Mouse (Mus musculus): ENCODE results near the gene Gm21992. TPM values are rescaled to one million over a fixed set of nuclear protein-coding genes. Genes with fewer than 3 reads are reported as not detected.

Gene Gm21992
- polyA plus RNA-seq, 1 experiment from 2014 or later, result 23.9 TPM

DNA sequence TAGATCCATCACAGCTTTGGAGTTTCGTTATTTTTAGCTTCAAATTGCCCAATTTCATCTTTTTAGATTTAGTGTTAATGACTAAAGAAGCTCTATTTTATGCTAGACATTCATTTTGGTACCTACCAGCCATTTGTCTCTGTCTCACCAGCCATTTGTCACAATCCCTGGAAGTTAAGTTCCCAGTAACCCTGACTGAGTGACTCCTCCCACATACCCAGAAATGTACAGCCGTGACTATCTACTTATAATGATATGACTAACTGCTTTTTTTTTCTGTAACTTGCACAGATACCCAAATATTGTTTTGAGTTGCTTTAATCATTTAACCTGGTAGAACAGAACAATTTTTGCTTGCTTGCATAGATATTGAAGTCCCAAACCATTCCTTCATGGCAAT is 34.4 kb upstream of the Gm21992 start:
- H3K36me3 ChIP-seq (ENCODE audit: control insufficient read depth, insufficient read depth), result no peaks in the 10 kb centered on the region
- ATAC-seq (replicated peaks; ENCODE audit: extremely low read depth, insufficient read depth, low FRiP score), result no peak
- no peak overlapping the region for H3K9ac ChIP-seq (ENCODE audit: low read length)
- 51% methylated on average over 2 of the region's 2 CpGs for WGBS
- H3K27ac ChIP-seq (ENCODE audit: low read length), result no peak overlapping the region
- 0 out of 2 replicates have a peak, but pooled peaks cover 6% of the 10 kb centered on the region for H3K27me3 ChIP-seq (ENCODE audit: control insufficient read depth, insufficient read depth, low read length)
- H3K4me2 ChIP-seq (ENCODE audit: low read depth, low read length), result no peak overlapping the region
- no peaks in the 10 kb centered on the region for H3K4me1 ChIP-seq (ENCODE audit: control insufficient read depth, insufficient read depth, low read length)
- no peaks in the 10 kb centered on the region for H3K9me3 ChIP-seq (replicated peaks; ENCODE audit: control insufficient read depth, low read length)
- no peak overlapping the region for H3K4me3 ChIP-seq (ENCODE audit: low read length)

DNA sequence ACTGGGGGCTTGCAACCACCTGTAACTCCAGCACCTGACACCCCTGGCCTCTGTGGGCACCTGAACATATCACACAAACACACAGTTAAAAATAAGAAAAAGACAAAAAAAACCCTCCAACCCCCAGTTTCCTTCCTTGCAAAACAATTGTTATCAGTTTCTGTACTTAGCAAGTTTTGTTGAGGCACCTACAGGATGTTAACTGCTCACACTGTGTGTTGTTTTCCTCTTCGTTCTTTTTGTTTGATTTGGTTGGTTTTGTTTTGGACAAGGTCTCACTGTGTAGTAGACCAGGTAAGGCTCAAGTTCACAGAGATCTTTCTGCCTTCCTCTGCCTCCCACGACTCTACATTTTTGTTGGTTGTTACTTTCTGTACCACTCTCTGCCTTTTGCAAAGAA is 31.2 kb upstream of the Gm21992 start:
- H3K27me3 ChIP-seq (ENCODE audit: control insufficient read depth, insufficient read depth, low read length), result peaks cover 12% of the 10 kb centered on the region; the same call in 1 of the 2 replicates
- ATAC-seq (replicated peaks; ENCODE audit: extremely low read depth, insufficient read depth, low FRiP score), result no peak
- H3K4me2 ChIP-seq (ENCODE audit: low read depth, low read length), result no peak overlapping the region
- no peak overlapping the region for H3K27ac ChIP-seq (ENCODE audit: low read length)
- 46% methylated on average over 2 of the region's 2 CpGs for WGBS
- peaks cover 10% of the 10 kb centered on the region for H3K4me1 ChIP-seq (ENCODE audit: control insufficient read depth, insufficient read depth, low read length)
- H3K9me3 ChIP-seq (replicated peaks; ENCODE audit: control insufficient read depth, low read length), result no peaks in the 10 kb centered on the region
- H3K9ac ChIP-seq (ENCODE audit: low read length), result no peak overlapping the region
- H3K4me3 ChIP-seq (ENCODE audit: low read length), result no peak overlapping the region
- H3K36me3 ChIP-seq (ENCODE audit: control insufficient read depth, insufficient read depth), result no peaks in the 10 kb centered on the region

DNA sequence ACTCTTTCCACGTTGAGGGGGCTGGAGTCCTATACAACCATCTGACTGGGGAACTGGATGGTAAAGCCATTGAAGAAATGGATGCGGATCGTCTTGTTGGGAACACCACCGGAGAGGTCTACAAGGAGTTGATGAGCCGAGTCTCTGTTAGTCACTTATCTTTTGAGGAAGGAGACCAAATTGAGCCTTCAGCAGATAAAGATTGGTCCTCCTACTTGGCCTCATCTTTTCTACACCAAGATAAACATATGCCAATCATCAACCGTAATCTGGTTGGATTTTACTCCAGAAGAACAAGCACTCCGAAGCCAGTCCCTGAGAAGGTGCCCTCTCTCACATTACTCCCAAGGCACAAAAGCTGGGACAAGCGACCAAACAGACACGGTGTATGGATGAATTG is 29.4 kb upstream of the Gm21992 start:
- Histone ChIP-seq H3K9me3 (replicated peaks; ENCODE audit: control insufficient read depth, low read length) (no peaks in the 10 kb centered on the region), H3K4me2 (ENCODE audit: low read depth, low read length) (no peak overlapping the region), H3K27me3 (ENCODE audit: control insufficient read depth, insufficient read depth, low read length) (peaks cover 12% of the 10 kb centered on the region; the same call in 1 of the 2 replicates), H3K27ac (ENCODE audit: low read length) (no peak overlapping the region), H3K9ac (ENCODE audit: low read length) (no peak overlapping the region), H3K4me3 (ENCODE audit: low read length) (no peak overlapping the region), H3K4me1 (ENCODE audit: control insufficient read depth, insufficient read depth, low read length) (peaks cover 10% of the 10 kb centered on the region), H3K36me3 (ENCODE audit: control insufficient read depth, insufficient read depth) (no peaks in the 10 kb centered on the region)
- no peak for ATAC-seq (replicated peaks; ENCODE audit: extremely low read depth, insufficient read depth, low FRiP score)
- WGBS, result 71% methylated on average over 9 of the region's 9 CpGs

DNA sequence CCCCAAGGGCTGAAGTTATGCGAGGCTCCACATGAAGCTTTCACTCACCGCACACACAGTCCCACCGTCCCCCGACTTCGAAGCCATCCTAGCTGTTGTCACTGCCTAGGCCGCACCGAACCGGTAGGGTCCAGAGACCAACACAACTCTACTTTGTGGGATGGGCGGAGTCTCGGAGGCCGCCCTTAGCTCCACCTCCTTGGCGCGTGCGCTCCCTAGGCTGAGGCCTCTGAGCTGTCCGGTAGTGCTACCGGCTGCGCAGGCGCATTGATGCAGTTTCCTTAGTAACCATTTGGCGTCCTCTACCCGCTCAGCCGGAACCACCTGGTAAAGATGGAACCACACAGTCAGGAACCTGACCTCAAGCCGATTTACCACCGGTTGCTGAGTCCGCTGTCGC is 27.7 kb upstream of the Gm21992 start, which contains the start of the genes Ccs and Ccdc87:
Ccs (minus strand) TSS at position 184 of the 400 bp plus-strand sequence.
Ccdc87 (plus strand) TSS at position 218 of the 400 bp plus-strand sequence.
- WGBS, result under 1% methylated on average over 25 of the region's 25 CpGs
- H3K27ac ChIP-seq (ENCODE audit: low read length), result no peak within 1 kb of the TSS

DNA sequence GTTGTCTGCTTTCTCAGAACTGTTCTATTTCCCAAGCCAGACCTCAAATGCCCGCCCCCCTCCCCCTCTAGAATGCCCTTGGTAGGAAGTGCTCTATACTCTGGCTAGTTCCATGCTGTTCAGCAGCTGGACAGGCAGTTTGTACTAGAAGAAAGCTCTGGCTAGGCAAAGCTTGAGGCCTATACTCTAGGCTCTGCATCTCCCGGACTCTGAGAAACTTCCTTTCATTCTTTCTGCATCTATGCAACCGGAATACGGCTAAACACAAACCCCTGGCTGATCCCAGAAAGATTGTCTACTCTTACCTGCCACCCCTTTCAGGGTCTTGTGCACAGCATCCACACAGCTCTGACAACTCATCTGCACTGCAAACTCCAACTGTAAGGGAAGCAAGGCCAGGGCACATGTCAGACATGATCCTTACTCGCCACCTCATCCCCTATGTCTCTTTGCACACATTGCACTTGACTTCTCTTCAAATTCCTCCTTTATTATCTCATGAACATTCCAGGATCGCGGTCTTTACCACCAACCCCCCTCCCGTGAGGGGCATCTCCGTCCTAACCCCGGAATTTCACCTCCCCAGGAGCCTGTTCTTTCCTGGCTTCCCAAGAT is 27.2 kb upstream of the Gm21992 start:
- WGBS, result 28% methylated on average over 10 of the region's 10 CpGs
- no peaks in the 10 kb centered on the region for H3K36me3 ChIP-seq (ENCODE audit: control insufficient read depth, insufficient read depth)
- no peak overlapping the region for H3K27ac ChIP-seq (ENCODE audit: low read length)
- H3K9me3 ChIP-seq (replicated peaks; ENCODE audit: control insufficient read depth, low read length), result no peaks in the 10 kb centered on the region
- H3K27me3 ChIP-seq (ENCODE audit: control insufficient read depth, insufficient read depth, low read length), result peaks cover 12% of the 10 kb centered on the region; the same call in 1 of the 2 replicates
- peaks cover 10% of the 10 kb centered on the region for H3K4me1 ChIP-seq (ENCODE audit: control insufficient read depth, insufficient read depth, low read length)
- ATAC-seq (replicated peaks; ENCODE audit: extremely low read depth, insufficient read depth, low FRiP score), result no peak
- peak overlapping the region; percentile 81 for H3K4me3 ChIP-seq (ENCODE audit: low read length)
- H3K9ac ChIP-seq (ENCODE audit: low read length), result peak overlapping the region; percentile 81
- peak overlapping the region; percentile 99 for H3K4me2 ChIP-seq (ENCODE audit: low read depth, low read length)

More for the DNA sequence above, 27.7 kb upstream of the Gm21992 start, which contains the start of the genes Ccs and Ccdc87:
- no peaks in the 10 kb centered on the region for H3K36me3 ChIP-seq (ENCODE audit: control insufficient read depth, insufficient read depth)
- peak within 1 kb of the TSS; percentile 99 for H3K4me2 ChIP-seq (ENCODE audit: low read depth, low read length)
- H3K4me1 ChIP-seq (ENCODE audit: control insufficient read depth, insufficient read depth, low read length), result peaks cover 10% of the 10 kb centered on the region
- peak; percentile 99 for ATAC-seq (replicated peaks; ENCODE audit: extremely low read depth, insufficient read depth, low FRiP score)
- H3K27me3 ChIP-seq (ENCODE audit: control insufficient read depth, insufficient read depth, low read length), result peaks cover 12% of the 10 kb centered on the region; the same call in 1 of the 2 replicates
- H3K9me3 ChIP-seq (replicated peaks; ENCODE audit: control insufficient read depth, low read length), result no peaks in the 10 kb centered on the region
- H3K9ac ChIP-seq (ENCODE audit: low read length), result peak within 1 kb of the TSS; percentile 81
- peak within 1 kb of the TSS; percentile 81 for H3K4me3 ChIP-seq (ENCODE audit: low read length)

DNA sequence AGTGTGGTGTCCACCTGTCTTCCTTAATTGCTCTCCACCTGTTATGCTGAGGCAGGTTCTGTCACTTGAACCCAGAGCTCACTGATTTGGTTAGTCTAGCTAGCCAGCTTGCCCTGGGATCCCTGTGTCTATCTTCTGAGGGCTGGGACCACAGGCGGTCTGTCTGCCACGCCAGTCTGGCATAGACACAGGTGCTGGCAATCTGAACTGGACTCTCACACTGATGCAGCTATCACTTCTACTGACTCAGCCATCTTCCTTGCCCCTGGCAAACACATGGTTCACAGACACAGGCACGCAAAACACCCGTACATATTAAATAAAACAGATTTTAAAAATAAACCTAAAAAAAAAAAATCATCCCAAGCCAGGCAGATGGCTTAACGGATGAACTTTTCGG is 25.6 kb upstream of the Gm21992 start:
- no peak overlapping the region for H3K27ac ChIP-seq (ENCODE audit: low read length)
- ATAC-seq (replicated peaks; ENCODE audit: extremely low read depth, insufficient read depth, low FRiP score), result no peak
- 91% methylated on average over 6 of the region's 6 CpGs for WGBS

DNA sequence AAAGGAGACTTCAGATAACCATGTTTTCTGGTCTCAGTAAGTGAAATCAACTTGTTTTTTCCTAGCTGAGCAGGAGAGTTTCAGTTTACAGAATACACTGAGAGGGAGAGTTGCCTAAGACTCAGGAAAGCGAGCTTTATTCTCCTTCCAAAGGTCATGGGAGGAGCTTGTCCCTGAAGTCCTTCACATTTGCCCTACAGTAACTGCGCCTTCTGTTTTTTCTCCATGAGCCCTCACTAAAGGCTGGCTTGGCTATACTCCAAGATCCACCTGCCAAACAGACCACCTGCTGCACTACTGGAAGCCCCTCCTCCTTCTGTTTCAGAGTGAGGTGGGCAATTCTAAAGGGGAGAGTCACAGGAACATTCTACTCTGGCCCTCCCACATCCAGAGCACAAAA is 24.7 kb upstream of the Gm21992 start:
- H3K4me2 ChIP-seq (ENCODE audit: low read depth, low read length), result no peak overlapping the region
- WGBS, result 67% methylated on average over 2 of the region's 2 CpGs
- H3K27me3 ChIP-seq (ENCODE audit: control insufficient read depth, insufficient read depth, low read length), result peaks cover 9% of the 10 kb centered on the region; the same call in 1 of the 2 replicates
- H3K4me1 ChIP-seq (ENCODE audit: control insufficient read depth, insufficient read depth, low read length), result peaks cover 10% of the 10 kb centered on the region
- no peak overlapping the region for H3K27ac ChIP-seq (ENCODE audit: low read length)
- H3K9me3 ChIP-seq (replicated peaks; ENCODE audit: control insufficient read depth, low read length), result no peaks in the 10 kb centered on the region
- no peak for ATAC-seq (replicated peaks; ENCODE audit: extremely low read depth, insufficient read depth, low FRiP score)
- no peak overlapping the region for H3K9ac ChIP-seq (ENCODE audit: low read length)
- no peak overlapping the region for H3K4me3 ChIP-seq (ENCODE audit: low read length)
- 0 out of 2 replicates have a peak, but pooled peaks cover 4% of the 10 kb centered on the region for H3K36me3 ChIP-seq (ENCODE audit: control insufficient read depth, insufficient read depth)

More for the DNA sequence above, 25.6 kb upstream of the Gm21992 start:
- no peak overlapping the region for H3K4me3 ChIP-seq (ENCODE audit: low read length)
- H3K27me3 ChIP-seq (ENCODE audit: control insufficient read depth, insufficient read depth, low read length), result peaks cover 9% of the 10 kb centered on the region; the same call in 1 of the 2 replicates
- no peaks in the 10 kb centered on the region for H3K9me3 ChIP-seq (replicated peaks; ENCODE audit: control insufficient read depth, low read length)
- peaks cover 10% of the 10 kb centered on the region for H3K4me1 ChIP-seq (ENCODE audit: control insufficient read depth, insufficient read depth, low read length)
- no peak overlapping the region for H3K9ac ChIP-seq (ENCODE audit: low read length)
- 0 out of 2 replicates have a peak, but pooled peaks cover 4% of the 10 kb centered on the region for H3K36me3 ChIP-seq (ENCODE audit: control insufficient read depth, insufficient read depth)
- no peak overlapping the region for H3K4me2 ChIP-seq (ENCODE audit: low read depth, low read length)

DNA sequence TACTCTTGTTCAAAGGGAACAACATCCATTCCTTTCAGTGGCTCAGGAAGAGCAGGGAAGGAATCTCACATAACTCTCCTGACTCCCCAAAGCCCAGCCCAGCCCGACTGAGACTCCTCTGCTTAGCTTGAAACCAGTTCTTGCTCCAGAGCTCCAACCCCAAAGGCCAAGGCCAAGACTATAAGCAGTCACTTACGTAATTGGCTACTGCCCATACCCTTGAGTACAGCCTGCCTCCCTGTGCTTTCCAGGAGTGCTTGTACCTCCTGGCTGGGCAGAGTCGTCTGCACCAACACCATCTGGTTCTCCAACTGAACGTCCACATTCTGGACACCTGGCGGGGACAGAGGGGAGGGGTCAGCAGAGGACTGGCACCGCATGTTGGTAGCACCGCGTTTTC is 22.6 kb upstream of the Gm21992 start:
- 87% methylated on average over 8 of the region's 8 CpGs for WGBS
- H3K27ac ChIP-seq (ENCODE audit: low read length), result no peak overlapping the region
- H3K36me3 ChIP-seq (ENCODE audit: control insufficient read depth, insufficient read depth), result peaks cover 4% of the 10 kb centered on the region; the same call in 1 of the 2 replicates
- ATAC-seq (replicated peaks; ENCODE audit: extremely low read depth, insufficient read depth, low FRiP score), result no peak
- no peaks in the 10 kb centered on the region for H3K9me3 ChIP-seq (replicated peaks; ENCODE audit: control insufficient read depth, low read length)
- H3K4me2 ChIP-seq (ENCODE audit: low read depth, low read length), result no peak overlapping the region
- H3K9ac ChIP-seq (ENCODE audit: low read length), result no peak overlapping the region
- peaks cover 5% of the 10 kb centered on the region for H3K4me1 ChIP-seq (ENCODE audit: control insufficient read depth, insufficient read depth, low read length)
- H3K27me3 ChIP-seq (ENCODE audit: control insufficient read depth, insufficient read depth, low read length), result no peaks in the 10 kb centered on the region
- H3K4me3 ChIP-seq (ENCODE audit: low read length), result no peak overlapping the region

DNA sequence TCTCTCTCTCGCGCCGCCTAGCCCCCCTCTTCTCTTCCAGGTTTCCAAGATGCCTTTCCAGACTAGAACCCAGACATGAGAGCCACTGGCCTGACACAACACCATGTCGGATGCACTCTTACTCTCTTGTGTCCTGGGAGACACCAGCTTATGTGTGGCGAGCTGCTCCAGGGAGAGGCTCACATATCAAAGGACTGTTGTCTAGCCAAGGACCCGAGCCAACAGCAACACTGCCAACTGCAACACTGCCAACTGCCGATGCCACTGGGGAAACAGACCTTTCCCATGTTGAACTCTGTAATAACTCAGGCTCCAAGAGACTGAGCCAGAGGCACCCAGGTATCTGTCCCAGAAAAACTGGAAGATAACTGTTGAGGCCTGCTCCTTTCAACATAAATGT is 17.7 kb upstream of the Gm21992 start:
- Histone ChIP-seq H3K27ac (ENCODE audit: low read length) (no peak overlapping the region), H3K4me2 (ENCODE audit: low read depth, low read length) (no peak overlapping the region), H3K9ac (ENCODE audit: low read length) (no peak overlapping the region), H3K36me3 (ENCODE audit: control insufficient read depth, insufficient read depth) (peaks cover 10% of the 10 kb centered on the region), H3K27me3 (ENCODE audit: control insufficient read depth, insufficient read depth, low read length) (no peaks in the 10 kb centered on the region), H3K4me1 (ENCODE audit: control insufficient read depth, insufficient read depth, low read length) (no peaks in the 10 kb centered on the region), H3K4me3 (ENCODE audit: low read length) (no peak overlapping the region), H3K9me3 (replicated peaks; ENCODE audit: control insufficient read depth, low read length) (no peaks in the 10 kb centered on the region)
- WGBS, result 59% methylated on average over 7 of the region's 7 CpGs
- ATAC-seq (replicated peaks; ENCODE audit: extremely low read depth, insufficient read depth, low FRiP score), result no peak

Data from heart, embryonic 16.5 days (tissue).